Mouse (Mus musculus) layer of hippocampus, adult 18-20 months (tissue): ENCODE measurements around the gene Crb2. TPM values are rescaled to one million over a fixed set of nuclear protein-coding genes. Genes with fewer than 3 reads are reported as not detected.

ENCODE experiments used
- DNase-seq, 2 experiments: peaks; one replicate each; pipeline ENCODE4 v3.0.0; 2022; ENCODE audit warnings: low spot score in 2 of 2
- total RNA-seq, 2 experiments: library from RNA; stranded (reverse); gene quantifications; 2 replicates each; pipeline ENCODE4 v1.2.3; 2021

The Crb2 gene
- total RNA-seq, 2 experiments from 2014 or later, result 2.8 to 3.1 TPM

DNA sequence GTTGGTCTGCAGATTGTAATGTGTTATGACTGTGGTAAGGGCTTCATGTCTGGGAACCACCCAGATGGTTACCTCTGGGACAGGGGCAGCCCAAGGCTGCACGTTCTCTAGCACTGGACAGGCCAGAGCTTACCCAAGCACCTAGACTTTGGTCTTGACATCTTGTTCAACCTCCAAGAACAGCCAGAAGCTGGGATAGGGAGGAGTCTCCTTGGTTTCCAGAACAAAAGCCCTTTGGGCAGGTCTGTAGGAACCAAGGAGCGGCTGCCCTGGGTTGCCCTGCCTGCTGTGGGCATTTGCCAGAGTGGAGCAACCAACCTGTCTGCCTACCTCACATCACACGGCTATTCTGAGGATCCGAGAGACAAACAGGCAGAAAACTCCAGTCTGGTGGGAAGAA lies 21.0 kb downstream of the Crb2 start:
- DNase-seq, result no peak

DNA sequence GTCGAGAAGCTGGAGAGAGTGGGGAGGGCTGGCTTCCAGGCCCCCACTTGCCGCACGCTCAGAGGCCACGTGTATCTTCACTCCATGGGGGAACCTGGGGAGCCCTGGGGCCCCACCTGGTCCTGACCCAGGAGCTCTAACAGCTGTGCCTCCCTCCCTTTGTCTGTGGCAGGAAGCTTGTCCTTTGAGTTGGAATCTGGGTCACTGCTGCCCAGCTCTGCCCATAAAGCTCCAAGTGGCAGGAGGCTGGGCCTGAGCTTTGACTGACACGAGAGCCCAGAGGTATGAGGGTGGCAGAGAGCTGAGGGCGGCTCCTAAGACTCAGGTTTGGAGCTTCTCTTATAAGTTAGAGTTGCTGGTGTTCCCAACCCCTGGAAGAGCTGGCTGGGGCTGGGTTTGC lies 23.1 kb downstream of the Crb2 start:
- no peak for DNase-seq

DNA sequence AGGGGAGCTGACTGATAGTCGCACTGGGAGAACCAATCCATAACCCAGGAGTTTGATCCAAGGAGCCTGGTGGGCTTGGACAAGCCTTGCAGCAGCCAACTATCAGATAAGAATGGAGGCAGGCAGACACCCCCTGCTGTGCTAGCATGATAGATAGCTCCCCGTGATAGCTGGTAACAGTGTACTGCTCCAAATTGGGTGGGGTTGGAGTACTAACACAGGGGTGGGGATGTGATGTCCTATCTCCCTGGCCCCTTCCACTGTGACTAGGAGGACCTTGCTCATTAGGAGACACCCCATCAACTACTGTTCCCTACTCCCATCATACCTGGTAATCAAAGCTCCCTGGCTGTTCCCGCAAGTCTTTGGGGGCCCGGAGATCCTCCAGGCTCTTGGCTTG lies 25.6 kb downstream of the Crb2 start:
- no peak for DNase-seq

DNA sequence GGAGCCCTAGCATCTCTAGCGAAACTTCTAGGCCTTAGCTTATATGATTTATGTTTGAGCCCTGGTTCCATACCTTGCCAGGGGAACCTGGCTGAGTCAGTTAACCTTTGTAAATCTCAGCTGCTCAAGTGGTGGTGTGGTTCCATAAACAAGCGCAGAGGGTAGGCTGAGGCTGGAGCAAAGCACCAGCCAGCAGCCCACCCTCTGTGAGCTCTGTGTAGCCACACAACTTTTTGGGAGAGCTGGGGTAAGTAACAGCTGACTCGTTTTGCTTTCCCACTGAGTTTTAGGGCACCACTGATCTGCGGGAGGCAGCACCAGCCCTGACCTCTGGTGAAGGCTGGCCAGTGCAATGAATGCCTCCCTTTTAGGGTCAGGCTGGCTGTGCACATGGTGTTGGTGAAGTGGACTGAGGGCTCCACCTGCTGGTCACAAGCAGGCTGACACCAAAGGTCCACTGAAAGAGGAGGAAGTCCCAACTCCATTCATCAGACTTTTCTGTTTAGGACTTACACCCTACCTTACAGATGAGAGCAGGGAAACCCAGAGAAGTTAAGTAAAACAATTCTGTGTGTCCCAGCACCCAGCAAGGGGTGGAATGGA lies 26.7 kb downstream of the Crb2 start:
- peak; percentile 44 to 80 for DNase-seq

DNA sequence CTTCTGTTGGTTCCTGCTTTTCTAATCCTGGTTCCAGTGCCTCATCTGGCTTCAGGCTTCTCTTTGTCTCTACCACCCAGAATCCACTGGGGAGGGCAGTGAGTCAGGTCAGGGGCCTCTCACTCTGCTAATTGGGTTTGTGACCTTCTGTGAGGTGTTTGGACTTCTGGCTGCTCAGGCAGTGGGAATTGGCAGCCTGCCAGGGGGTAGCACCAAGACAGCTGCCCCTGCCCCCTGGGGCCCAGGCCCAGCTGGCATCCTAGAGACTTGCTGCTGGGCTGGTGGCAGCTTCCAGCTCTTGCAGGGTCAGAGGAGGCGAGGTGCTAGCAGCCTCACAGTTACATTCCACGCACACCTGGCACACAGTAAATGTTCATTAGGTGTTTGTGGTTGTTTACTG lies 35.6 kb downstream of the Crb2 start:
- DNase-seq, result no peak

DNA sequence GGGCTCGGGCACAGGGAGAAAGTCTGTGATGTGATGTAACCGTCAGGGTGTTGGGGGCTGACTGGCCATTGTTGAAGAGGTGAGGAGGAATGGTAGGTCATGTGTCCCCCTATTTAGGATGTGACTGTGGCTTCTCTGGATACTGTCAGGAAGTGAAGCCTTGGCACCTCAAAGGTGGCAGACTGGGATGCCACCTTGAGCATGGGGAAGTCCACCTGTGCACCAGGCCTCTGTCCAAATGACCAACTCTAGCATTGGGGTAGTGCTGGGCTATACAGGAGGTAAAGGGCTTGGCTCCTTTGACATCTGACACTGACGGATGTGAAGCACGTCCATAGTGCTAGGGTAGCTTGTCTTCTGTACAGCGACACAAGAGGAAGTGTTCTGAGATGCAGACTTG lies 36.4 kb downstream of the Crb2 start:
- DNase-seq, result no peak

DNA sequence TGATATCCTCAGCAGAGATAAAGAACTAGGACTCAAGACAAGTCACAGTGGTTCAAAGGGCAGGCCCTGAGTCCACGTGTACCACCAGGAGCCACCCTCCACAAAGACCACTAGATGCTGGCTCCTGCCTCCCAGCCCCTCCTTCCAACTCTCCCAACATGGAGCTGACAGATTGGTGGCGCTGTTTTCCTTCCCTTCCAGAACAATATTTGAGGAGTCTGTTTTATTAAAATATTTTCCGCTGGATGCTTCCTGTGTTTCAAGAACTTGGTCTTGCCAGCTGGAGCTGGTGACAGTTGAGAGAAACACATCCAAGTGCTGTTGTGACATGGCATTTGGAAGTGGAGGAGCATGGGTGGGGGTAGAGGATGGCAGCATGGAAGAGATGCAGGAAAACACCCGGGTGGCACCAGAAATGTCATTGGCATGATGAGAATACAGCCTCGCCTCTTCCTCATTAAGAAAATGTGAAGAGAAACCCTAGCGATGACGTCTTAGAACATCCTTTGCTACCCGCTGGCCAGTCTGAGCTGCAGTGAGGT lies 38.8 kb downstream of the Crb2 start:
- DNase-seq, result peak; percentile 21 to 52

DNA sequence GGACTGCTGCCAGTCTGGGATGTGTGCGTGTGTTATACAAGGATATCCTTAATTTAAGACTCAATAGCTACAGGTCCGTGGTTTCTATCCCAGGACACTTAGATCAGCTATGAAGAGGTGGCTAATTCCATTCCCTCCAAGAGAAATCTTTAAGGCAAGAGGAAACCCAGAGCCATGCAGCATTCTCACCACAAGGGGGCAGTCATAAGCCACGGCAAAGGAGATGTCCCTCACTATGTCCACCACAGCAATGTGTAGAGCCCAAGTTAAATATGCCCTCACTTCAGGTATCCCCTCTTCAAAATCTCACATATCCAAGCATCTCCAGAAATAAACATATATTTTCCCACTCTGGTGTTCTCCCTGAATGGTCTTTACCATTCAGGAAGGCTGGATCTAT lies 39.6 kb downstream of the Crb2 start:
- DNase-seq, result peak; percentile 76 to 86

DNA sequence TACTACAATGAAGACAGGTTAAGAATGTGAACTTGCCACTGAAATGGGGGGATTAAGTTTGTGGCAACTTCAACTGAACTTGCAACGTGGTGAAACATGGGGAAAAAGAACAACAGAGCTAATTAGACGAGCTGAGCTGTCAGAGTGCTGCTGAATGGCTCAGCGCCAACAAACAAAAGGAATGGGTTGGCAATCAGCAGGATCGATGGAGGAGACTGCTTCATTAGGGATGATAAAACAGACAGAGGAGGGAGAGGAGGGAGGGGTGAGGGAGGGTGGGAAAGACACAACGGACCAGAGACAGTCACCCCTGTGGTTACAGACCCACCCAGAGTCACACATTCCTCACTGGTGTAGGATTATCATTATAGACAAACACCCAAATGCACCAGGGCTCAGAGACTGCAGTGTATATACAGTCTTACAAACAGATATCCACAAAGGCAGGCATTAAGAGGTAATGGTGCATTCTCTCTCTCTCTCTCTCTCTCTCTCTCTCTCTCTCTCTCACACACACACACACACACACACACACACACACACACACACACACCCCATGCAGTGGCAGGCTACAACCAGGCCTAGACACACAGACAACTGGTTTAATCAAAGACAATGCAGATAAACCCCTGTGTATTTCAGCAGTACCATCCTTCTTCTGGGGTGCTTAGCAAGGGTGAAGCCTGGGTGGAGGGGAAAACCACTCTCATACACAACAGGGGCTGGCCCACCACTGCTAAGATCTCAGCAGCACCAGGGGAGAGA lies 42.9 kb downstream of the Crb2 start:
- DNase-seq, result peak in 1 of 2 experiments; percentile 73

DNA sequence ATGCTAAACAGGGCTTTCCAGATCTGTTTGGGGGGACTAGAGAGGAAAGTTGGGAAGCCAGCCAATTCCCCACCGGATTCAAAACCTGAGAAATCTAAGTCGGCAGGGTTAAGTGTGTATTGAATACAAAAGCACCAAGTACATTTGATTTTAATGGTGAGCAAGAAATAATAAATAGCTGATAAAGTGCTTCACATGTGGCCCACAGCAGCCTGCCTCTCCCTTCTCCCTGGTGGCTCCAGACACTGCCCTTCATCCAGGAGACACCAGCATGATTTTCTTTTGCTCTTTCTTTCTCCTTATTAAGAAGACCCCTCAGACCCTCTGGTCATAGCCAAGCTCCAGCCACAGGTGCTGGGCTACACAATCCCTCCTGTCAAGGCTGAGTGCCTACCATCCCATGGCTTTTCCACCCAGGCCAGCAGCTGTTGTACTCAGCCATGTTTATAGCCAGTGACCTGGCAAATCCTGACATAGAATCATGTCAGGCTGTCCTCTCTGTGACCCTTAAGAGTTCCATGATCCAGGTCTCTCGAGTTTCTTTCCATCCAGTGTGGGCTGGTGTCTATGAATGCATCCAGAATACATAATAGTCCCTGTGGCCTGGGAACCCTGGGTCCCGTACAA lies 43.6 kb downstream of the Crb2 start:
- DNase-seq, result no peak

DNA sequence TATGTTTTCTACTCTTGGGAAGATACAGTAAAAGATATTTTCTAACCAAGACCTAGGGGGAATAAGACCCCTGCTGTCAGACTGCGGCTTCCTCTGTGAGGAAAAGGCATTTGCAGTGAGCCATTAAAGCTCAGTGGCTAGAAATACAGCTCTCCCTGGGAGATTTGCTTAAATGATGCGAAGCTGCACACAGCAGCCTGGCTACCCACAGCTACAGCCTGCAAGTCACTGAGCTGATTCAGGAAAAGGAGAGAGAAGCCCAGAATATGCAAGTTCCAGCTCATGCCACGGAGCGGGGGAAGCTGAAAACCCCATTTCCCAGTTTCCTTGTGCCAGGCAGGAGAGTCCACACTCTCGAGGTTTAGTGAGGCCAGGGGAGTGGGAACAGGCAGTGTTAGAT lies 46.1 kb downstream of the Crb2 start:
- no peak for DNase-seq

DNA sequence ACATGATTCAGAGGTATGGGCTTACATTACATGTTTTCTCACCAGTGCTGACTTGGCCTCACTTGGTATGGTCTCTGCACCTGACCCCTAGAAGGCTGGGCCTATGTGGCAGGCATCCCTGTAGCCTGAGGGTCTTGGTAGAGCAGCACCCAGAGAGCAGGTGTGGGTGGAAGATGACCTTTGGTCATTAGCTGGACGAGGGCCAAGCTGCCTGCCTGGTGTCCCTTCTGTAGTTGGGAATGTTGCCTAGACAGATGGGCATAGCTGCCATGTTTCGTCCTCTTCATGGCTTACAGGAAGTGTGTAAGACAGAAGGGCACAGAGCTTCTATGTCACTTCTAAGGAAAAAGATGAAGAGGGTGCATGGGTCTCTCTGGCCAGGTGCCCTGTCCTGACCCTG lies 47.8 kb downstream of the Crb2 start:
- DNase-seq, result no peak

DNA sequence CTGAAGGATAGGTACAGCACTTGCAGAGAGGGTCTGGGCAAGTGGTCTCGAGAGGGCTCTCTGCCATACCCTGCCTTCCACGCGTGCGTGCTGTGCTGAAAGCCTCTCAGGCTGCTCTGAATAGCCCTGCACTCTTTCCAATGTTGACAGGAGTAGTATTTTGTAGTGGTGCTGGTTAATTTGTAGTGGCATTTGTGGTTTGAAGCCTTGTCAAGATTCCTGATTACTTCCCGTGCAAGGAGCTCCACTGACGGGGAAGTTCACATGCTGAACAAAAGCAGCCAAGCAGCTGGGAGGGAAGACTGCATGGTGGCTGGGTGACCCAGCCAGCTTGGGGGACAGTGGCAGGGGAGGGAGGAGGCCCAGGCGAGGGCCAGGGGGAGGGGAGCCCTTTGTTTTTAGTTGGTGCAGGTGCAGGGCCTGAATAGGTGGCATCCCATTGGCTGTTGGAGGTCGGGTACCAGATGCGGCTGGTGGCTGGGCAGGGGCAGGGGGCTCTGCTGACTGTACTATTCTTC lies 53.8 kb downstream of the Crb2 start:
- no peak for DNase-seq

DNA sequence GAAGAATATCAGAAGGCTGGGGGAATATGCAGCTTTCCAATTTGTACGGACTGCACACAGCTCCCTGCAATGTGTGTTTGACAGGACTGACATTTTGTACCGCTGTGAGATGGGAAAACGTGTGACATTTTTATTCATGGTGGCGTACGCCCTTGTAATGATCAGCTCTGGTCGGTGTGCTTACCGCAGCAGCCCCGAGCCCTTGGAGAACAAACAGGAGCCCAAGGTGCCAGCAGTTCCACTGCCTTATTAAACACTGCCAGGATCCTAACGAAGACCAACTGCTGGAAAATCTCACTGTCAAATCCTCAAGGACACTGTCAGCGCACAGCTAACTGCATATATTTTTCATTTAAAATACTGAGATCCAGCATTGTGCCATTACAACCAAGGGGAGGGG lies 56.2 kb downstream of the Crb2 start:
- DNase-seq, result no peak

DNA sequence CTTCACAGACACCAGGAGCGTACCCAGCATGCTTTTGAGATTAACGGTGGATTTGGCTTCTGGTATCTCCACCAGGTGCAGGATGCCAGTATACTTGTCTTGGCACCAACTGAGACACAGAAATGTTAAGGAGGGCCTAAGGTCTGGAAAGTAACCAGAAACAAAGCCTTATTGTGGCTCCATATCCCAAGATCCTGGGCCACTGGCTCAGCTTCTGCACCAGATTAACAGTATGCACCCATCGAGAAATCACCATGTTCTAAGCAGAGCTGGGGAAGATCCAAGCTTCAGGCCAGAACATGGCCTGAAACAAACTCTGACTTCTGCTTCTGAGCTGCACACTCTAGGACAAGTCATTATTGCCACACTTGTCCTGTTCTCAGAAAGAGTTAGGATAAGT lies 60.9 kb downstream of the Crb2 start:
- no peak for DNase-seq

DNA sequence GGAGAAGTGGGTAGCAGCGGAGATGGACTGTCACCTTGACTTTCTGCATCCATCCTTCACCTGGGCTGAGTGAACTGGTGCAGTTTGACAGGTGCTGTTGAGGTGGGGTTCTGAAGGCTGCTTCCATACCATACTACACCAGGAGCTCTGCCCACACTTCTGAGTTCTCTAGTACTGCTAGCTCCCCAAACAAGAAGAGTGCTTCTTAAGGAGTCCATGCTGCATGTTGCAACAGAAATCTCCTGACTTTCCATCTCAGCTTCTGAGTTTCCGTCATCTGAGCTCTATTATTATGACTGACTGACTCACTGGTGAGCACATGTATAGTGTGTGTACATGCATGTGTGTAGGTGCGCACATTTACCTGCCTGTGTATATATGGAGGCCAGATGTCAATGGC lies 61.5 kb downstream of the Crb2 start:
- DNase-seq, result no peak

DNA sequence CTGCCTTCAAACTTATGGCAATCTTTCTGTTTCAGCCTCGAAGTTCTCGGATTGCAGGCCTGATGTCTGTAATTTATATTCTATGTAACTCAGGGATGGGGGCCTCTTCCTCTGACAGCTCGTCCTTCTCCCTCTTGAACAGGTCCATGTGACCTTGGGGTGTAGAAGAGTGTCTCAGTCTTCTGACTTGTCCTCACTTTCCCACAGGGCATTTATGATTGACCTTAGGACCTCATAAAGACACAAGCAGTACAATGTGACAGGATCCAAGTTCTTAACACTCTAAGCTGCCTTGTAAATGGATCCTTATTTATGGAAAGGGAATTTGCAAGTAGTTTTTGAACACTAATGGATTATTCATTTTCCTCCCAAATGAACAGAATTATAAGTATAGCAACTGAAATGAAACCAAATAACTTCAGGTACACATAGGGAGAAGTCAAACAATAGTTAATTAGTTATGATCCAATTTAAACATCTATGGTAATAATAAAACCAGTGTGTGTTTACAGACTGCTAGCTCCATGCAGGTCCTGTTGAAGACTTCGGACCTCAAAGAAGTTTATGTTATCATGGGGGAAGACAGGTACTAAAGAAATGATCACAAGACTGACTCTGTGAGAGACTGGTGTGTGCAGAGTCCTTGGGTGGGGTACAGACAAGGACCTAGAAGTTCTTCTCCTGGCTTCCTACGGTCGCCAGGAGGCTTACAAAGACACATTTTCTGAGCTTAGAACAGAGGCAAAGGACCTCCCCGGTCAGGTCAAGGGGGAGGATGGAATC lies 62.3 kb downstream of the Crb2 start:
- no peak for DNase-seq

DNA sequence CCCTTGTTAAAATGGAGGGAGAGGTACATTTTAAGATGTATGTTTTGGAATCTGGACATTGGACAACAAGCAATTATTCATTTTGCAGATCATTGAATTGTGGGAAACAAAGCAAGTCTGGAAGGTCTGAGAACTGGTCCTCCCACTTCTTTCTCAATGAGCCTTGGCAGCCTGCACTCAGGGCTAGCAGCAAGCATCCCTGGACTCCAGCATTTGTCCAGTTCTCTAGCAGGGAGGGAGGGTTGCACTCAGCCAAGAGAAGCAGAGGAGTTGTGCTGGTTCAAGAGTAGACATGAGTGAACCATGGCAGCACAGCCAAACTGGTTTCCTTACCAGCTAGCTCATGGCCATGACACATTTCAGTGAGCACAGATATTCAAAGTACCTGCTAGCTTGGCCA lies 63.9 kb downstream of the Crb2 start:
- DNase-seq, result no peak

DNA sequence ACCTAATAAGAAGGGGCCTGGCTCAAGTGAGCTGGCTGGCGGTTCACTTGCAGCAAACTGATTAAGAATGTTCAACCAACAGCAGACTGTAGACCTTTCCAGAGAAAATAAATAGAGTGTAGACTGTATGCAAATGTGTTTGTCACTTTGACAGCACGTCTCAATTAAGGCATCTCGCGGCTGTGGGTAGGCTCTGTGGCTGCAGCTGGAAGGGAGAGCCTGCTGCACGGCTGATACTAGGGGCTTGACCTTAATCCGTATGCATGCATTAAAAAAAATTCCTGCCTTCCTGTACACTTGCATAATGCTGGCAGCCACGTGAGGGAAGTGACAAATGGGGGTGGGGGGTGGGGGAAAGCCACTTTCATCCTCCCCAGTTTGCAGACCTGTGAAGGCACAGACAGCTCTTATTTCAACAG lies 66.1 kb downstream of the Crb2 start:
- no peak for DNase-seq

DNA sequence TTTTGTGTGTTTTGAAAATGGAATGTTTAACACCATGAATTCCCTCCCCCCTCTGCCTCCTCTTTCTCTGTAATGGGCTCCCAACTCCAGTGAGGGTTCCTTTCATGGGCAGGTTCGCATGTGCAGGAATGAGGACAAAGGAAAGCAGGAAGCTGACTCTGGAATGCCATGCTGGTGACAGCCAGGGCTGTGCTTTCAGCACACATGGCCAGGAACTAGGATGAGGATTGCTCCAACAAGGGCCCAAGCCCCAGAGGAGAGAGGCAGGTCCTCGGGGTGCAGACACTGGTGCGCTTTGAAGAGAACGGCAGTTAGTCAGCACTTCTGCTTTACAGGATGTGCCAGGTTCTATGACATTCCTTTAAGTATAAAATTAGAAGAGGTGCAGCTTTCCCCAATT lies 66.7 kb downstream of the Crb2 start:
- DNase-seq, result peak in 1 of 2 experiments; percentile 25
